Mouse (Mus musculus) CH12.LX (cell line): ENCODE results near the gene Per1. TPM values are rescaled to one million over a fixed set of nuclear protein-coding genes. Genes with fewer than 3 reads are reported as not detected.
A peak's percentile ranks its signal among the peaks of the same experiment; 100 is the strongest.

Experiments
- DNase-seq: peaks from one replicate; pipeline ENCODE4 v3.0.0-alpha.2; 2013; ENCODE audit errors: extremely low read depth
- H3K27ac ChIP-seq: 2 replicates; pipeline ENCODE4 v1.5.1; 2012; ENCODE audit warnings: low read depth, mild to moderate bottlenecking, control low read depth, moderate library complexity; ENCODE audit not compliant: insufficient read depth
- H3K27me3 ChIP-seq: replicated peaks from 2 replicates; pipeline ENCODE3; 2012; ENCODE audit warnings: inconsistent platforms
- H3K36me3 ChIP-seq, 2 experiments: replicated peaks in 1 of 2; 2 replicates each; pipeline versions ENCODE3 to v1.6.1; 2012; ENCODE audit warnings: inconsistent platforms in 1 of 2, low read length in 1 of 2, mild to moderate bottlenecking in 1 of 2, mixed read lengths in 1 of 2, moderate library complexity in 1 of 2; ENCODE audit not compliant: control insufficient read depth in 1 of 2, insufficient read depth in 1 of 2
- H3K4me1 ChIP-seq, 2 experiments: 2 replicates each; pipeline ENCODE4 v1.6.1; 2012; ENCODE audit warnings: inconsistent platforms in 1 of 2, moderate library complexity in 1 of 2; ENCODE audit not compliant: insufficient read depth in 2 of 2, control insufficient read depth in 1 of 2
- H3K4me2 ChIP-seq: 2 replicates; pipeline ENCODE4 v1.6.1; 2012; ENCODE audit warnings: low read depth, mild to moderate bottlenecking, control low read depth; ENCODE audit not compliant: poor library complexity, insufficient read depth, severe bottlenecking
- H3K4me3 ChIP-seq, 3 experiments: fragments of 150-350 bp in 1 of 3; sonication (generic) in 1 of 3; replicated peaks in 1 of 3; 2 replicates each; pipeline versions ENCODE3 to v1.5.1; 2011 to 2012; ENCODE audit warnings: low read depth in 2 of 3, low read length in 2 of 3, mild to moderate bottlenecking in 2 of 3, moderate library complexity in 2 of 3, control low read depth in 1 of 3, improper control_type of control experiment in 1 of 3, inconsistent platforms in 1 of 3, mixed read lengths in 1 of 3; ENCODE audit not compliant: poor library complexity in 1 of 3
- H3K79me2 ChIP-seq: replicated peaks from 2 replicates; pipeline ENCODE4 v1.6.1; 2012; ENCODE audit warnings: mild to moderate bottlenecking, moderate library complexity; ENCODE audit not compliant: control insufficient read depth, poor library complexity, insufficient read depth, severe bottlenecking; ENCODE audit errors: extremely low read depth
- H3K9ac ChIP-seq: 2 replicates; pipeline ENCODE4 v1.6.1; 2012; ENCODE audit warnings: low read depth, mild to moderate bottlenecking, control low read depth, moderate library complexity; ENCODE audit not compliant: insufficient read depth
- H3K9me3 ChIP-seq: replicated peaks from 2 replicates; pipeline ENCODE3; 2012; ENCODE audit warnings: low read length, inconsistent platforms, mixed read lengths
- CTCF ChIP-seq, 2 experiments: IDR thresholded peaks in 1 of 2; conservative IDR thresholded peaks in 1 of 2; 2 replicates each; pipeline ENCODE4 v1.5.1; 2011 to 2012; ENCODE audit warnings: low read depth in 2 of 2, low read length in 2 of 2, improper control_type of control experiment in 1 of 2, inconsistent platforms in 1 of 2, mild to moderate bottlenecking in 1 of 2, moderate library complexity in 1 of 2
- ELF1 ChIP-seq: IDR thresholded peaks from 2 replicates; pipeline ENCODE4 v1.6.1; 2014; ENCODE audit warnings: low read depth, mild to moderate bottlenecking, inconsistent platforms, low read length, improper control_type of control experiment
- EP300 ChIP-seq: IDR thresholded peaks from 2 replicates; pipeline ENCODE4 v1.6.1; 2011; ENCODE audit warnings: low read length, improper control_type of control experiment
- ETS1 ChIP-seq: conservative IDR thresholded peaks from 2 replicates; pipeline ENCODE4 v1.6.1; 2012; ENCODE audit warnings: low read depth, mild to moderate bottlenecking, inconsistent platforms, low read length, improper control_type of control experiment, moderate library complexity
- GABPA ChIP-seq: IDR thresholded peaks from 2 replicates; pipeline ENCODE4 v1.6.1; 2012; ENCODE audit warnings: low read depth, low read length, improper control_type of control experiment, inconsistent platforms; ENCODE audit not compliant: insufficient replicate concordance
- HCFC1 ChIP-seq: IDR thresholded peaks from 2 replicates; pipeline ENCODE4 v1.6.1; 2012; ENCODE audit warnings: low read depth, mild to moderate bottlenecking, inconsistent platforms, low read length, improper control_type of control experiment
- JUN ChIP-seq: IDR thresholded peaks from 2 replicates; pipeline ENCODE4 v1.6.1; 2011; ENCODE audit warnings: low read depth, mild to moderate bottlenecking, low read length, improper control_type of control experiment, moderate library complexity; ENCODE audit not compliant: insufficient read depth
- KAT2A ChIP-seq: IDR thresholded peaks from 2 replicates; pipeline ENCODE4 v1.6.1; 2012; ENCODE audit warnings: low read length, improper control_type of control experiment, inconsistent platforms; ENCODE audit not compliant: insufficient replicate concordance
- MAFK ChIP-seq: IDR thresholded peaks from 2 replicates; pipeline ENCODE4 v1.6.1; 2011; ENCODE audit warnings: low read length, improper control_type of control experiment; ENCODE audit not compliant: insufficient replicate concordance
- MAZ ChIP-seq: IDR thresholded peaks from 2 replicates; pipeline ENCODE4 v1.6.1; 2012; ENCODE audit warnings: low read depth, mild to moderate bottlenecking, inconsistent platforms, low read length, improper control_type of control experiment, moderate library complexity
- NELFE ChIP-seq: IDR thresholded peaks from 2 replicates; pipeline ENCODE4 v1.6.1; 2011; ENCODE audit warnings: low read depth, low read length, improper control_type of control experiment
- PAX5 ChIP-seq: IDR thresholded peaks from 2 replicates; pipeline ENCODE4 v1.6.1; 2012; ENCODE audit warnings: low read length, inconsistent platforms, mixed read lengths
- POLR2A ChIP-seq: IDR thresholded peaks from 2 replicates; pipeline ENCODE4 v1.6.1; 2011; ENCODE audit warnings: low read depth, mild to moderate bottlenecking, improper control_type of control experiment, low read length
- RAD21 ChIP-seq: IDR thresholded peaks from 2 replicates; pipeline ENCODE4 v1.6.1; 2011; ENCODE audit warnings: low read depth, mild to moderate bottlenecking, low read length, improper control_type of control experiment, moderate library complexity
- TBP ChIP-seq: conservative IDR thresholded peaks from 2 replicates; pipeline ENCODE4 v1.6.1; 2011; ENCODE audit warnings: low read depth, low read length, improper control_type of control experiment
- UBTF ChIP-seq: IDR thresholded peaks from 2 replicates; pipeline ENCODE4 v1.6.1; 2012; ENCODE audit warnings: low read depth, mild to moderate bottlenecking, inconsistent platforms, low read length, improper control_type of control experiment, moderate library complexity
- USF1 ChIP-seq: IDR thresholded peaks from 2 replicates; pipeline ENCODE4 v1.6.1; 2014; ENCODE audit warnings: low read depth, mild to moderate bottlenecking, inconsistent platforms, low read length, improper control_type of control experiment
- ZKSCAN1 ChIP-seq: IDR thresholded peaks from 2 replicates; pipeline ENCODE4 v1.6.1; 2012; ENCODE audit warnings: low read depth, inconsistent platforms, low read length, improper control_type of control experiment, borderline replicate concordance
- ZMIZ1 ChIP-seq: IDR thresholded peaks from 2 replicates; pipeline ENCODE4 v1.6.1; 2012; ENCODE audit warnings: low read depth, mild to moderate bottlenecking, inconsistent platforms, low read length, improper control_type of control experiment
- ZNF384 ChIP-seq: IDR thresholded peaks from 2 replicates; pipeline ENCODE4 v1.6.1; 2012; ENCODE audit warnings: low read depth, low read length, improper control_type of control experiment, inconsistent platforms
- dilution Hi-C: fragments of 300-500 bp; cut with MboI; formaldehyde crosslinking; loops from 2 replicates; pipeline ENCODE4 v1.14.3; 2020; ENCODE audit warnings: low sequenced_read_pairs; ENCODE audit not compliant: extremely low pct_unique_long_range_greater_than_20kb, extremely low pct_ligation_motif_present
- in situ Hi-C: fragments of 300-500 bp; cut with MboI; formaldehyde crosslinking; loops from 3 replicates; pipeline ENCODE4 v1.14.3; 2019; ENCODE audit warnings: low sequenced_read_pairs, low pct_ligation_motif_present, low pct_unique_long_range_greater_than_20kb, mixed read lengths
- polyA plus RNA-seq: library from polyadenylated mRNA; unstranded; fragments of >175 nt; gene quantifications from 2 replicates; pipeline ENCODE4 v1.2.1, GENCODE M21; 2012; ENCODE audit warnings: low read depth; ENCODE audit not compliant: insufficient read length
- total RNA-seq, 2 experiments: library from RNA; depleted of rRNA; stranded (reverse); fragments of 300-350 nt in 1 of 2; fragments of >200 nt in 1 of 2; gene quantifications; 2 replicates each; pipeline ENCODE4 v1.2.3; 2012 to 2014

The Per1 gene
- total and polyA plus RNA-seq, 3 experiments: 2.8 to 38.3 (median 11.8) TPM

DNA sequence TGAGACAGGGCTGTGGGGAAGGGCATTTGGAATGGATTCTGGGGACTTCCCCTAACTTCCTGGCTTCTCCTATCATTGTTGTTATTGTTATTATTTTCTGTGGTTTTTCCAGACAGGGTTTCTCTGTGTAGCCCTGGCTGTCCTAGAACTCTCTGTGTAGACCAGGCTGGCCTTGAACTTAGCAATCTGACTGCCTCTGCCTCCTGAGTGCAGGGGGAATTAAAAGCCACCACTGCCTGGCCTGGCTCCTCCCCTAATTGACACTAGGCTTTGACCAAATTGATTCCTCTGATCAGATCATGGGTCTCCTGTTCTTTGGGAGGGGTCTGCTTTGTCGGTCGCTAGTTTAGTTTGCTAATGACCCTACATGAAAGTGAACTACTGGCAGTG lies 31.7 kb downstream of the Per1 start:
- Histone ChIP-seq H3K36me3 (no peaks in the 10 kb centered on the region), H3K27me3 (peaks cover 67% of the 10 kb centered on the region), H3K4me1 (peaks cover 3 to 20% of the 10 kb centered on the region in 2 experiments), H3K9ac (no peak overlapping the region), H3K4me3 (no peak overlapping the region), H3K79me2 (no peaks in the 10 kb centered on the region), H3K9me3 (peaks cover 3% of the 10 kb centered on the region), H3K27ac (no peak overlapping the region), H3K4me2 (no peak overlapping the region)
- in situ Hi-C loops: no loop called here
- dilution Hi-C loops: no loop called here
- TF ChIP-seq RAD21: no peak
- TF ChIP-seq MAZ: no peak
- TF ChIP-seq CTCF (conservative IDR thresholded peaks at IDR 0.05 in 1 of 2, IDR thresholded peaks at IDR 0.05 in 1 of 2; ENCODE audit: low read depth in 2 of 2, low read length in 2 of 2): no peak
- TF ChIP-seq KAT2A: no peak
- TF ChIP-seq ZMIZ1: no peak
- no peak for TF ChIP-seq USF1
- no peak for TF ChIP-seq ZKSCAN1
- no peak for TF ChIP-seq NELFE
- peak; percentile 29 for DNase-seq

DNA sequence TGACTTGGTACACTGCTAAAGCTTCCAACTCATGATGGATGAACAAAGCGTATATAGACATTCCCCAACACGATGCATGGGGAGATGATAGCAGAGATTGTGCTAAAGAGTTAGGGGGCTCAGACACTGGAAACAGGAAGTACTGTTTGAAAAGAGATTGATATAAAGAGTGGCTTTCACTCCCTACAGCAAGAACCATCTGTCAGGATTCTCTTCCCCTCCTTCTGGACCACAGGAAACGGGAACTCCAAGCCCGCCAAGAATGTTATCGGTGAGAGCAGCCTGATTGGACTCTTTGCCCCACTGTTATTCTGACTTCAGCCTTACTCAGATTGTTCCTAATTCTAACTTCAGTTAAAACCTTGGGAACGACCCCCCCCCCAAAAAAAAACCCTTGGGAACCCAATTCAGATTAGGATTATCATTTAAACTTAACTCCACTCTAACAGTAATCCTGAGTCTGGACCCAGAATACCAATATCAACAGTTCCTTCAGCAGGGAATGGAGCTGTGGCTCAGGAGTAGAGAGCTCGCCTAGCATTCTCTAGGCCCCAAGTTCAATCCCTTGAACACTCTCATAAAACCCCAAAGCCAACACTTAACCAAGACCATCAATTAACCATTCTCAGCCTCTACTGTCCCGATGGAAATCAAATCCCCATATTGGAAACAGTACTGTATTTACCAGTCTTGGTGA lies 33.6 kb downstream of the Per1 start:
- no peak overlapping the region for H3K27ac ChIP-seq
- H3K9me3 ChIP-seq: peaks cover 3% of the 10 kb centered on the region
- no peak overlapping the region for H3K9ac ChIP-seq
- dilution Hi-C loops: no loop called here
- DNase-seq: peak; percentile 37
- no peaks in the 10 kb centered on the region for H3K79me2 ChIP-seq
- in situ Hi-C loops: no loop called here
- peaks cover 77% of the 10 kb centered on the region for H3K27me3 ChIP-seq
- no peak overlapping the region for H3K4me2 ChIP-seq
- peaks cover 6 to 14% of the 10 kb centered on the region in 2 experiments for H3K4me1 ChIP-seq
- no peaks in the 10 kb centered on the region for H3K36me3 ChIP-seq
- H3K4me3 ChIP-seq: no peak overlapping the region
- TF ChIP-seq POLR2A (no peak), EP300 (no peak), MAFK (peak; percentile 64; the same call in 1 of the 2 replicates), JUN (no peak), UBTF (no peak), GABPA (no peak), PAX5 (no peak), TBP (peak; percentile 98), ELF1 (peak; percentile 45), ZNF384 (0 out of 2 replicates have a peak, but pooled peaks have one; percentile 19), HCFC1 (no peak), ETS1 (no peak)
